Mouse (Mus musculus): ENCODE data around the gene Ugt2b37. TPM values are rescaled to one million over a fixed set of nuclear protein-coding genes. Genes with fewer than 3 reads are reported as not detected.
"Not testable (repeated sequence)": the region's sequence is repeated elsewhere in the genome, so short reads cannot be mapped to it uniquely, and the experiment has no call there.

Ugt2b37 gene
- polyA plus RNA-seq (2012): not detected in 2 replicates

DNA sequence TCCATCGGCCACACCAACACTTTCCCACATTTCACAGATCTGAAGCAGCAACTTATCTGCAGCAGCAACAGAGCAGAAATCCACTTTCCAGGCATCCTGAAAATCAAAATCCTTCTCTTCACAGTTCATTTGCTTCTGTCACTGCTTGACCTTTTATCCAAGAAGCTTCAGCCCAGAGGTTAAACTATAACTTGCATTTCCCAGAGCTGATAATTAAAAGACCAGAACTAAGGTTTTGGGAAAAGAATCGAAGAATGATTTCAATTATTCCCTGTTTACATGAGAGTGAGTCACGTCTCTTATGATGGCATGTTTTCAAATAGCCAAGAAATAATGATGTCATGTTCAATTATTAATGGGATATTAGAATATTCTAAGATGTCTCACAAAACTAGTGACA, at the start of gene Ugt2b37:
Ugt2b37 (minus strand) TSS at position 129 of the 400 bp plus-strand sequence.
- not testable (repeated sequence) for H3K9me3 ChIP-seq (ENCODE audit: control insufficient read depth, low read length); H3K36me3 ChIP-seq (ENCODE audit: control insufficient read depth); H3K4me1 ChIP-seq (ENCODE audit: control insufficient read depth); H3K27me3 ChIP-seq (ENCODE audit: control insufficient read depth); H3K4me3 ChIP-seq (replicated peaks)

DNA sequence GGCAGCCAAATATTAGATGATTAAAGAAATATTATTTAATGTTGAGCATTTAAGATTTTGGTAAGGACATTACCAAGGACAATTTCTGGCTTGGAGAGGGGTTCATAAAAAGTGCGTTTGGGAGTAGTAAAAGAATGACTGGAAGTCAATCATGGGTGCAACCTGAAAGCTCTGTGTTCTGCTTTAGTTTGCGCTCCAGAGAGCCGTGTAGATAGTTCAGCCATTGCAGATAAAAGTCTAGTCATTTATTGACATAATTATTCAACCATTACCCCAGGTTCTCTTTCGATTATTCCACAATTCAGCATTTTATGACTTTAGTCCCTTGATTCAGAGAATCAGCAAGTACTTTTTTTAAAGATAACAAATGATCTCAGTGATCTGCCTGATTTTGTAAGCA, 31.6 kb upstream of the Ugt2b37 start:
- not testable (repeated sequence) for H3K9me3 ChIP-seq (ENCODE audit: control insufficient read depth, low read length); H3K4me3 ChIP-seq (replicated peaks); H3K36me3 ChIP-seq (ENCODE audit: control insufficient read depth); H3K27me3 ChIP-seq (ENCODE audit: control insufficient read depth); H3K4me1 ChIP-seq (ENCODE audit: control insufficient read depth)

DNA sequence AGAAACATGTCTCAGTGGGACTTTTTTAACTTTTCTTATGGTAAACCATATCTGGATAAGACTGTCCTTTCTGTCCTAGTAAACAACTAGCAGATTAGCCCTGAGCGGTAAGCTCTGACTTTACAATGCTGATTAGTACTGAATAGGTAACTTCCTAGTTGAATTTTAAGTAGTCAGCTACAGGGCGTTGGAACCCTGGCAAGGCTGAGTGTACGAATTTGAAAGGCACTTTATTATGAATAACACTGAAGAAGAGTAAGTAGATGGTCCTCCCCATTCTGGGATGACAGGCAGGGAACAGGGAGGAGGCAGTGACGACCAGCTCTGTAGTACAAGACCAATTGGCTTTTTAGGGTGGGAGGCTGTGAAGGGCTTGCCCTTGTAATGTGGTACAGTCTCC, 21.4 kb upstream of the Ugt2b37 start:
- not testable (repeated sequence) for H3K4me3 ChIP-seq (replicated peaks); H3K4me1 ChIP-seq (ENCODE audit: control insufficient read depth); H3K36me3 ChIP-seq (ENCODE audit: control insufficient read depth); H3K27me3 ChIP-seq (ENCODE audit: control insufficient read depth)
- peaks cover 16% of the 10 kb centered on the region for H3K9me3 ChIP-seq (ENCODE audit: control insufficient read depth, low read length)

DNA sequence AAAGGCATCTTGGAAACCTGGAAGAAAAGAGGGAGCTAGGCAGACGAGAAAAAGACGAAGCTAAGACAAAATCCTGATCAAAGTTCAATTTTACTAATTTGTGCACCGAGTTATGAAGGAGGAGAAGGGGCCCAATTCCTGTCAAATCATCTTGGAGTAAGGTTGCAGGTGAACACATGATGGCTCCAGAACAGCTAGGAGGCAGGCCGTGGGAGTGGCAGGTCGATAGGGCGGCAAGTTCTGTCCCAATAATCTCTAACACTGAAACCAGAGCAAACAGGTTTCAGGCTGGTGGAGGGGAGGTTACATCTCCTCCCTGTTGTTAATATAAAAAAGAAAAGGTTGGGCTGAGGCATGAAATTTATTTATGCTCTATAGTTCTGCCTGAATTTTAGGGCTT, 21.0 kb upstream of the Ugt2b37 start:
- no peaks in the 10 kb centered on the region for H3K36me3 ChIP-seq (ENCODE audit: control insufficient read depth)
- H3K27me3 ChIP-seq (ENCODE audit: control insufficient read depth): no peaks in the 10 kb centered on the region
- peaks cover 16% of the 10 kb centered on the region for H3K9me3 ChIP-seq (ENCODE audit: control insufficient read depth, low read length)
- no peak overlapping the region for H3K4me3 ChIP-seq (replicated peaks)
- no peak for TF ChIP-seq GATA1 (IDR thresholded peaks at IDR 0.05; ENCODE audit: low read length)
- TF ChIP-seq TAL1 (IDR thresholded peaks at IDR 0.05; ENCODE audit: low read length): no peak
- H3K4me1 ChIP-seq (ENCODE audit: control insufficient read depth): no peaks in the 10 kb centered on the region

DNA sequence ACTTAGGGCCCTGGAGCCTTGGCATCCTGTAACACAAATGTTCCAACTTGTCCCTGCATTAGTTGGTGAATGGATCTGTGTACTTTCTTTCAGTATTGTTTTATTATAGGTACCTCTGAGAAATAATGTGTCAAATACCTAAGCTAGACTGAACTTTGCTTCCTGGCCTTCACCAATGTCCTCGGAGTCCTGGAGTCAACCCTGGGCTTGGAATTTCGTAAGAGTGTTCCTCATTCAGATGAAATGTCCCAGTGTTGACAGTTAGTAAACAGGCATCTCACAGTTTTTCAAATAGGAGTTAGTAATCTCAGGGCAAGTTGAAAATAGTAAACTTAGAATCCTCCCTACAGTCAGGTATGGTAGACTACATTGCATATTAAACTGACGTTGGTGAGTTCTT, 1.2 kb upstream of the Ugt2b37 start:
- no peaks in the 10 kb centered on the region for H3K36me3 ChIP-seq (ENCODE audit: control insufficient read depth)
- no peaks in the 10 kb centered on the region for H3K27me3 ChIP-seq (ENCODE audit: control insufficient read depth)
- no peaks in the 10 kb centered on the region for H3K4me1 ChIP-seq (ENCODE audit: control insufficient read depth)
- H3K4me3 ChIP-seq (replicated peaks): no peak overlapping the region
- TF ChIP-seq GATA1 (IDR thresholded peaks at IDR 0.05; ENCODE audit: low read length): no peak
- TF ChIP-seq TAL1 (IDR thresholded peaks at IDR 0.05; ENCODE audit: low read length): no peak
- no peaks in the 10 kb centered on the region for H3K9me3 ChIP-seq (ENCODE audit: control insufficient read depth, low read length)

DNA sequence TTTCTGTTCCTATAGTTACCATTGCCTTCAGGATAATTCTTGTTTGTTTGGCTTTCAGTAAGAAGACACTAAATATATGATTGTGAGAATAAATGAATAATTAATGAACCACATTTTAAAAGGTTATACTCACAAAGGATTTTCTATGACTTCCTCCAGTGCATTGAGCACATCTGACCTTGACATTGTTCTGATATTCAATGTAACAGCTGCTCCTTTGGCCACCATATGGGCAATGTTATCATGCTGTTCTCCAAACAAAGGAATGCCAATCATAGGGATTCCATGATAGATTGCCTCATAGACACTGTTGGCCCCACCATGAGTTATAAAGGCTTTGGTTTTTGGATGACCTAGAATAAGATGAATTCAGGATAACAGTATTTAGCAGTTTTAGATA, 12.5 kb downstream of the Ugt2b37 start:
- not testable (repeated sequence) for H3K36me3 ChIP-seq (ENCODE audit: control insufficient read depth); H3K4me1 ChIP-seq (ENCODE audit: control insufficient read depth); H3K9me3 ChIP-seq (ENCODE audit: control insufficient read depth, low read length); H3K4me3 ChIP-seq (replicated peaks); H3K27me3 ChIP-seq (ENCODE audit: control insufficient read depth)

DNA sequence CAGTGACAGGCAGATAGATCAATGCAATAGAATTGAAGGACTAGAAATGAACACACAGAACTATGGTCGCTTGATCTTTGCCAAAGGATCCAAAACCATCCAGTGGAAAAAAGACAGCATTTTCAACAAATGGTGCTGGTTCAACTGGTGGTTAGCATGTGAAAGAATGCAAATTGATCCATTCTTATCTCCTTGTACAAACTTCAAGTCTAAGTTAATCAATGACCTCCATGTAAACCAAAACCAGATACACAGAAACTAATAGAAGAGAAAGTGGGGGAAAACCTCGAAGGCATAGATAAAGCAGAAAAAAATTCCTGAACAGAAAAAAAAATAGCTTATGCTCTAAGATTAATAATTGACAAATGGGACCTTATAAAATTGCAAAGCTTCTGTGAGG, 58.2 kb downstream of the Ugt2b37 start:
- H3K36me3 ChIP-seq (ENCODE audit: control insufficient read depth); H3K9me3 ChIP-seq (ENCODE audit: control insufficient read depth, low read length); H3K27me3 ChIP-seq (ENCODE audit: control insufficient read depth); H3K4me3 ChIP-seq (replicated peaks); H3K4me1 ChIP-seq (ENCODE audit: control insufficient read depth): not testable (repeated sequence)

Other genes starting within 250 kb of the Ugt2b37 start
- not detected in 2 replicates for gene Ugt2b36, start 162.2 kb downstream of the Ugt2b37 start, polyA plus RNA-seq (2012)
- not detected in 2 replicates for gene Ugt2b5, start 114.5 kb downstream of the Ugt2b37 start, polyA plus RNA-seq (2012)
- not detected in 2 replicates for gene Ugt2a3, start 82.4 kb upstream of the Ugt2b37 start, polyA plus RNA-seq (2012)
- gene Ugt2b38, start 169.4 kb upstream of the Ugt2b37 start, polyA plus RNA-seq (2012): not detected in 2 replicates
- not detected in 2 replicates for gene Ugt2a2, start 227.5 kb upstream of the Ugt2b37 start, polyA plus RNA-seq (2012)
- not detected in 2 replicates for gene Gm43638, start 232.0 kb upstream of the Ugt2b37 start, polyA plus RNA-seq (2012)
- gene Ugt2a1, start 236.1 kb upstream of the Ugt2b37 start, polyA plus RNA-seq (2012): not detected in 2 replicates

Data from erythroblast, embryonic 14.5 days (primary cell).